In the genomic region with DNA sequence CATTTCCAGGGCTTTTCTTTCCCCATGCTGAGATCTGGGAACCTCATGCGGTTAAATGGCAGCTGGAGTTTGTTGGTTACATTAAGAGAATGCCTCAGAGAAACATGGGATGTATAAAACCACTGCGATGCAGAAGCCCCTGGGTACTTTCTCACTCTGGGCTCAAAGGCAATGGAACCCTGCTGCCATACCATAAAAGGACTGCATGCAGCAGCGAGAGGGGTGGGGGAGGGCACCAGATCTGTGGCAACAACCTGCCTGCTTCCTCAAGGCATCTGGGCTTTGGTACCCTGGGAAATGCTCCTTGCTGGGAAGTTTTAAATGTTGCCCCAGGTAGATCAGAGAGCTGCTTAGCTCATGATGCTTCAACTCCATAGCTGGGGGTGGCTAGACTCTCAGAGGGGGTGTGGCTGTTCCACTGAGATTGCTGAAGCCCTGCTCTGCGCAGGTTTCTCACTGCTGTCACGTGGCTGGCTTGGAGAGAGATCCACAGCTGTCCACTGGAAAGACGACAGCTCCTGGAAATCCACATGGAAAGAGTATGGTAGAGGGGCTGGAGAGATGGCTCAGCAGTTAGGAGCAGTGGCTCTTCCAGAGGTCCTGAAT, we compare ENCODE assay signal across 14 mouse cellular contexts.
DNase-seq lines count a peak whose midpoint lies in the region; ATAC-seq and TF ChIP-seq lines count a peak whose summit lies in the region.
"Had no signal": no experiment of that assay in that cellular context is flagged by ENCODE, and none has a peak within 500 bp of the region (broad histone marks: within the 10 kb centered on the region; RNA-seq: fewer than 3 reads in every experiment).

No protein-coding gene starts in this region.

- no peak overlapping the region for H3K9ac ChIP-seq in hindbrain, embryonic 11.5 days (ENCODE audit: low read depth, low read length)
- H3K9ac ChIP-seq in hindbrain, embryonic 13.5 days = no peak overlapping the region
- no peak overlapping the region for H3K9ac ChIP-seq in hindbrain, postnatal 0 days (replicated peaks; ENCODE audit: low read length)
- H3K9ac ChIP-seq: forebrain, embryonic 13.5 days; kidney, embryonic 15.5 days; limb, embryonic 15.5 days; lung, embryonic 15.5 days had no signal

- ATAC-seq in hindbrain, embryonic 11.5 days (ENCODE audit: low FRiP score) = no peak
- ATAC-seq in hindbrain, embryonic 13.5 days (ENCODE audit: low FRiP score) = no peak
- peak; percentile 49; the same call in 1 of the 2 replicates for ATAC-seq in hindbrain, postnatal 0 days
- ATAC-seq: forebrain, embryonic 13.5 days had no signal

- WGBS in hindbrain, embryonic 11.5 days = 22% methylated on average over 6 of the region's 6 CpGs
- 15% methylated on average over 6 of the region's 6 CpGs for WGBS in hindbrain, embryonic 13.5 days
- WGBS in hindbrain, postnatal 0 days = 16% methylated on average over 6 of the region's 6 CpGs

- no peaks in the 10 kb centered on the region for H3K36me3 ChIP-seq in hindbrain, embryonic 11.5 days (ENCODE audit: control insufficient read depth, insufficient read depth, low read length)
- H3K36me3 ChIP-seq in hindbrain, embryonic 13.5 days = no peaks in the 10 kb centered on the region
- H3K36me3 ChIP-seq in hindbrain, postnatal 0 days (ENCODE audit: insufficient read depth, low read length) = no peaks in the 10 kb centered on the region
- H3K36me3 ChIP-seq: kidney, embryonic 15.5 days; limb, embryonic 15.5 days; lung, embryonic 15.5 days had no signal

- DNase-seq in hindbrain, embryonic 11.5 days (ENCODE audit: low spot score) = peak; percentile 9
- DNase-seq in embryo, embryonic 9.5 days (ENCODE audit: extremely low spot score) = peak; percentile 17
- peak; percentile 6 for DNase-seq in hindbrain, postnatal 0 days (ENCODE audit: low spot score)
- DNase-seq in retina, embryonic 14.5 days (ENCODE audit: low spot score) = peak; percentile 28
- DNase-seq in right cerebral cortex, adult 2 months (ENCODE audit: low spot score in 2 of 2) = no peak
- no peak for DNase-seq in frontal cortex, postnatal 25 days (ENCODE audit: low spot score in 2 of 2)
- DNase-seq: adrenal gland, postnatal 25 days; heart, postnatal 36 days; thymus, postnatal 25 days had no signal

- no peak overlapping the region for H3K4me3 ChIP-seq in hindbrain, embryonic 11.5 days (ENCODE audit: low read depth, low read length)
- no peak overlapping the region for H3K4me3 ChIP-seq in hindbrain, embryonic 13.5 days
- no peak overlapping the region for H3K4me3 ChIP-seq in hindbrain, postnatal 0 days (ENCODE audit: low read length)
- H3K4me3 ChIP-seq: forebrain, embryonic 13.5 days; kidney, embryonic 15.5 days; limb, embryonic 15.5 days; lung, embryonic 15.5 days had no signal

- no peak overlapping the region for H3K27ac ChIP-seq in hindbrain, embryonic 11.5 days (ENCODE audit: low read depth, low read length)
- no peak overlapping the region for H3K27ac ChIP-seq in hindbrain, embryonic 13.5 days
- peak overlapping the region; percentile 2; the same call in 1 of the 2 replicates for H3K27ac ChIP-seq in hindbrain, postnatal 0 days
- H3K27ac ChIP-seq: forebrain, embryonic 13.5 days; kidney, embryonic 15.5 days; limb, embryonic 15.5 days; lung, embryonic 15.5 days had no signal

- no peaks in the 10 kb centered on the region for H3K27me3 ChIP-seq in hindbrain, embryonic 11.5 days (ENCODE audit: control insufficient read depth, insufficient read depth, low read length)
- no peaks in the 10 kb centered on the region for H3K27me3 ChIP-seq in hindbrain, embryonic 13.5 days
- no peaks in the 10 kb centered on the region for H3K27me3 ChIP-seq in hindbrain, postnatal 0 days (ENCODE audit: insufficient read depth, low read length)
- H3K27me3 ChIP-seq: kidney, embryonic 15.5 days; limb, embryonic 15.5 days; lung, embryonic 15.5 days had no signal

- peaks cover 3% of the 10 kb centered on the region; the same call in 1 of the 2 replicates for H3K4me1 ChIP-seq in hindbrain, embryonic 11.5 days (replicated peaks; ENCODE audit: control insufficient read depth, insufficient read depth, low read length)
- H3K4me1 ChIP-seq in hindbrain, embryonic 13.5 days (replicated peaks) = peaks cover 13% of the 10 kb centered on the region
- H3K4me1 ChIP-seq in hindbrain, postnatal 0 days (ENCODE audit: insufficient read depth, low read length) = no peaks in the 10 kb centered on the region
- H3K4me1 ChIP-seq: lung, embryonic 15.5 days had no signal

- no peak overlapping the region for H3K4me2 ChIP-seq in hindbrain, embryonic 11.5 days (replicated peaks; ENCODE audit: low read depth, low read length)
- no peak overlapping the region for H3K4me2 ChIP-seq in hindbrain, embryonic 13.5 days
- H3K4me2 ChIP-seq in hindbrain, postnatal 0 days (ENCODE audit: low read depth, low read length) = no peak overlapping the region
- H3K4me2 ChIP-seq: forebrain, embryonic 13.5 days; kidney, embryonic 15.5 days; limb, embryonic 15.5 days; lung, embryonic 15.5 days had no signal

- TF ChIP-seq CTCF in hindbrain, postnatal 0 days (IDR thresholded peaks at IDR 0.05; ENCODE audit: low read depth) = no peak

- H3K9me3 ChIP-seq in hindbrain, embryonic 11.5 days (ENCODE audit: control insufficient read depth, low read length) = no peaks in the 10 kb centered on the region
- no peaks in the 10 kb centered on the region for H3K9me3 ChIP-seq in hindbrain, embryonic 13.5 days
- H3K9me3 ChIP-seq in hindbrain, postnatal 0 days (ENCODE audit: low read length) = no peaks in the 10 kb centered on the region
- H3K9me3 ChIP-seq: forebrain, embryonic 13.5 days; kidney, embryonic 15.5 days; limb, embryonic 15.5 days; lung, embryonic 15.5 days had no signal

Comparison
In these comparisons a context has a peak if more than half of its experiments do, and no peak if none do; other contexts are left out.
1. DNase-seq: peak in hindbrain, embryonic 11.5 days (single experiment), embryo, embryonic 9.5 days (single experiment), hindbrain, postnatal 0 days (single experiment) and retina, embryonic 14.5 days (single experiment); none in right cerebral cortex, adult 2 months (0 of 2) and frontal cortex, postnatal 25 days (0 of 2).